Mouse (Mus musculus) lung, embryonic 14.5 days (tissue): ENCODE measurements around the gene Gins2. TPM values are rescaled to one million over a fixed set of nuclear protein-coding genes. Genes with fewer than 3 reads are reported as not detected.
A peak's percentile ranks its signal among the peaks of the same experiment; 100 is the strongest.

Experiments
- ATAC-seq: fragments of 200-750 bp; cut with Nextera tagmentation; 2 replicates; pipeline ENCODE4 v1.8.0; 2017; ENCODE audit warnings: mild to moderate bottlenecking, moderate TSS enrichment, moderate library complexity; ENCODE audit not compliant: insufficient read depth
- DNase-seq: peaks from one replicate; pipeline ENCODE4 v3.0.0-alpha.2; 2015
- H3K27ac ChIP-seq: fragments of 300-500 bp; sonication (generic); 2 replicates; pipeline ENCODE4 v1.5.1; 2014; ENCODE audit warnings: low read depth, mild to moderate bottlenecking, moderate library complexity
- H3K27me3 ChIP-seq: fragments of 300-500 bp; sonication (generic); 2 replicates; pipeline ENCODE4 v1.6.1; 2014; ENCODE audit warnings: low read length, control low read depth; ENCODE audit not compliant: insufficient read depth
- H3K36me3 ChIP-seq: fragments of 300-500 bp; sonication (generic); 2 replicates; pipeline ENCODE4 v1.6.1; 2014; ENCODE audit warnings: control low read depth; ENCODE audit not compliant: insufficient read depth
- H3K4me1 ChIP-seq: fragments of 300-500 bp; sonication (generic); 2 replicates; pipeline ENCODE4 v1.6.1; 2014; ENCODE audit warnings: antibody characterized with exemption, control low read depth; ENCODE audit not compliant: insufficient read depth
- H3K4me2 ChIP-seq: fragments of 300-500 bp; sonication (generic); 2 replicates; pipeline ENCODE4 v1.6.1; 2014; ENCODE audit warnings: mild to moderate bottlenecking
- H3K4me3 ChIP-seq: fragments of 300-500 bp; sonication (generic); 2 replicates; pipeline ENCODE4 v1.5.1; 2014; ENCODE audit warnings: low read depth, low read length
- H3K9ac ChIP-seq: fragments of 300-500 bp; sonication (generic); 2 replicates; pipeline ENCODE4 v1.6.1; 2014
- H3K9me3 ChIP-seq: fragments of 300-500 bp; sonication (generic); 2 replicates; pipeline ENCODE4 v1.6.1; 2016; ENCODE audit warnings: low read depth, low read length, control low read depth
- CTCF ChIP-seq: IDR thresholded peaks from 2 replicates; pipeline ENCODE4 v1.5.1; 2016; ENCODE audit warnings: antibody characterized with exemption, low read depth
- WGBS: fragments of 180-500 bp; shearing (Covaris S2); extraction: QIAGEN DNeasy Blood & Tissue Kit; methylation state at CpG from one replicate; pipeline ENCODE4 v1.1.7; 2014; 5-methylcytosine and 5-hydroxymethylcytosine counted together
- polyA plus RNA-seq: library from polyadenylated mRNA; unstranded; fragments of >200 nt; fragmentation: Nextera tagmentation; extraction: Ambion mirVana; gene quantifications from 2 replicates; pipeline ENCODE4 v1.2.1, GENCODE M21; 2014

Gene Gins2
- polyA plus RNA-seq, 1 experiment from 2014 or later: 139 TPM

- Histone ChIP-seq H3K9me3 (no peaks in the 10 kb centered on the region), H3K4me3 (no peak overlapping the region), H3K27me3 (no peaks in the 10 kb centered on the region), H3K9ac (no peak overlapping the region), H3K4me1 (peaks cover 3% of the 10 kb centered on the region; the same call in 1 of the 2 replicates), H3K27ac (no peak overlapping the region), H3K36me3 (no peaks in the 10 kb centered on the region), H3K4me2 (no peak overlapping the region)
- peak; percentile 91 for TF ChIP-seq CTCF
- DNase-seq: peak; percentile 89
- WGBS: 2% methylated on average over 6 of the region's 6 CpGs
- ATAC-seq: peak; percentile 45; the same call in 1 of the 2 replicates
Measured at GRCm38 (mm10) chr8:120618110-120618509, 29.0 kb upstream of the Gins2 start.

GRCm38 (mm10) chr8:120616663-120617626 lies 27.8 kb upstream of the Gins2 start:
- Histone ChIP-seq H3K36me3 (no peaks in the 10 kb centered on the region), H3K4me3 (no peak overlapping the region), H3K4me2 (no peak overlapping the region), H3K27me3 (no peaks in the 10 kb centered on the region), H3K9ac (no peak overlapping the region), H3K27ac (no peak overlapping the region), H3K4me1 (peaks cover 3% of the 10 kb centered on the region; the same call in 1 of the 2 replicates), H3K9me3 (no peaks in the 10 kb centered on the region)
- WGBS: 34% methylated on average over 7 of the region's 8 CpGs
- no peak for DNase-seq
- TF ChIP-seq CTCF: no peak
- no peak for ATAC-seq

- TF ChIP-seq CTCF: no peak
- Histone ChIP-seq H3K4me3 (no peak overlapping the region), H3K4me1 (no peaks in the 10 kb centered on the region), H3K27me3 (no peaks in the 10 kb centered on the region), H3K9me3 (no peaks in the 10 kb centered on the region), H3K9ac (no peak overlapping the region), H3K27ac (no peak overlapping the region), H3K36me3 (no peaks in the 10 kb centered on the region), H3K4me2 (no peak overlapping the region)
- ATAC-seq: no peak
- no peak for DNase-seq
- WGBS: 82% methylated on average over 3 of the region's 3 CpGs
Measured at GRCm38 (mm10) chr8:120614491-120614890, 25.4 kb upstream of the Gins2 start.

- 82% methylated on average over 6 of the region's 6 CpGs for WGBS
- H3K27ac ChIP-seq: no peak overlapping the region
- ATAC-seq: no peak
Measured at GRCm38 (mm10) chr8:120610824-120611223, 21.7 kb upstream of the Gins2 start.

GRCm38 (mm10) chr8:120607885-120608284 lies 18.8 kb upstream of the Gins2 start:
- DNase-seq (peak; percentile 89), ATAC-seq (0 out of 2 replicates have a peak, but pooled peaks have one; percentile 60)
- 12% methylated on average over 7 of the region's 7 CpGs for WGBS
- Histone ChIP-seq H3K27me3 (no peaks in the 10 kb centered on the region), H3K9ac (no peak overlapping the region), H3K9me3 (no peaks in the 10 kb centered on the region), H3K4me1 (no peaks in the 10 kb centered on the region), H3K36me3 (no peaks in the 10 kb centered on the region), H3K4me3 (no peak overlapping the region), H3K4me2 (no peak overlapping the region), H3K27ac (no peak overlapping the region)
- TF ChIP-seq CTCF: peak; percentile 95

More at GRCm38 (mm10) chr8:120610824-120611223, 21.7 kb upstream of the Gins2 start:
- Histone ChIP-seq H3K27me3 (no peaks in the 10 kb centered on the region), H3K9me3 (no peaks in the 10 kb centered on the region), H3K4me3 (no peak overlapping the region), H3K4me1 (no peaks in the 10 kb centered on the region), H3K36me3 (no peaks in the 10 kb centered on the region), H3K9ac (no peak overlapping the region), H3K4me2 (no peak overlapping the region)
- no peak for TF ChIP-seq CTCF
- no peak for DNase-seq

- no peak overlapping the region for H3K4me2 ChIP-seq
- ATAC-seq (peak; percentile 15; the same call in 1 of the 2 replicates), DNase-seq (no peak)
- no peaks in the 10 kb centered on the region for H3K4me1 ChIP-seq
- H3K9ac ChIP-seq: no peak overlapping the region
- no peaks in the 10 kb centered on the region for H3K36me3 ChIP-seq
- no peaks in the 10 kb centered on the region for H3K9me3 ChIP-seq
- WGBS: 78% methylated on average over 9 of the region's 9 CpGs
- no peaks in the 10 kb centered on the region for H3K27me3 ChIP-seq
- no peak for TF ChIP-seq CTCF
- no peak overlapping the region for H3K4me3 ChIP-seq
- H3K27ac ChIP-seq: no peak overlapping the region
Measured at GRCm38 (mm10) chr8:120607460-120607859, 18.4 kb upstream of the Gins2 start.

GRCm38 (mm10) chr8:120602672-120603071 lies 13.6 kb upstream of the Gins2 start:
- Histone ChIP-seq H3K9ac (no peak overlapping the region), H3K4me1 (peaks cover 5% of the 10 kb centered on the region), H3K36me3 (no peaks in the 10 kb centered on the region), H3K4me2 (no peak overlapping the region), H3K27ac (no peak overlapping the region), H3K4me3 (no peak overlapping the region), H3K9me3 (no peaks in the 10 kb centered on the region), H3K27me3 (no peaks in the 10 kb centered on the region)
- TF ChIP-seq CTCF: no peak
- 36% methylated on average over 6 of the region's 6 CpGs for WGBS
- DNase-seq: peak; percentile 34
- ATAC-seq: peak; percentile 19; the same call in 1 of the 2 replicates
